Comparison of ENCODE assay signal across 9 mouse cellular contexts in the genomic region with DNA sequence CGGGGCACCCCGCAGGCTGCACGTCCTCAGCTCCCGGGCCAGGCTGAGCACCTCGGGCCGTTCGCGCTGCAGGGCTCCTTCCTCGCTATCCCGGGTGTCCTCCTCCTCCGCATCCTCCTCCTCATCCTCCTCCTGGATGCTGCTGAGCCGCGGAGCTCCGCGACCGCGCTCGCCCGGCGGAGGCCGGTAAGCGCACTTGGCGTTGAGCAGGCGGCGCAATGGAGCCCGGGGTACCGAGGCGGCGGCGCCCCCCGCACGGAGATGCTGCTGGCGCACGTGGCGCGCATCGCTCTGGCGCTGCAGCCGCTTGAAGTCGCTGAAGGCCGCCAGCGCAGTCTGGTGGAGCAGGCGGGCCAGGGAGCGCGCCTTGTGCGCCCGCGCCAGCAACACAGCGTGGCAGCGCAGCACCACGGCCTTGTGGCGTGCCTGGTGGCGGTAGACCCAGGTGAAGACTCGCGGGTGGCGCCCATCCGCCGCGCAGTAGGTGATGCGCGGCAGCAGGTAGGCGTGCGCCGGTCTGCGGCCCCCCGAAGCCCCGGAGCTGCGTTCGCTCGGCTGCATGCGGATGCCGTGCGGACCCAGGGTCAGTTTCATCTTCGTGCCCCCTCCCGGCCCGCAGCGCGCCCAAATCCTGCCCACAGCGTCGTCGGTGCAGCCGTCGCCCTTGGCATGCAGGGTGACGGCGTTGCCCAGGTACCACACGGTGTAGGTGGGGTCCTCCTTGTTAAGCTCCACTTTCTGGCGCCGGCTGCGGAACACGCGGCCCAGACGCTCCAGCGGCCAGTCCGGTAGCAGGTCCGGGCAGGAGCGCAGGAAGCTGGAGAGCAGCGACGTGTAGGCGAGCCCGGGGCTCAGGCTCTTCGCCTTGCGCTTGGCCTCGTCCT. TPM values are rescaled to one million over a fixed set of nuclear protein-coding genes. Genes with fewer than 3 reads are reported as not detected.
DNase-seq lines count a peak whose midpoint lies in the region; ATAC-seq and TF ChIP-seq lines count a peak whose summit lies in the region.
"Had no signal": no experiment of that assay in that cellular context is flagged by ENCODE, and none has a peak within 500 bp of the region (broad histone marks: within the 10 kb centered on the region; RNA-seq: fewer than 3 reads in every experiment).

No protein-coding gene starts in this region.

- H3K27me3 ChIP-seq in kidney, postnatal 0 days (ENCODE audit: insufficient read depth, low read length) = peaks cover 53% of the 10 kb centered on the region
- peaks cover 61% of the 10 kb centered on the region for H3K27me3 ChIP-seq in heart, postnatal 0 days (ENCODE audit: control insufficient read depth, insufficient read depth, low read length)
- H3K27me3 ChIP-seq in limb, embryonic 12.5 days = peaks cover 97% of the 10 kb centered on the region

- WGBS in kidney, postnatal 0 days = under 1% methylated on average over 103 of the region's 103 CpGs
- under 1% methylated on average over 99 of the region's 103 CpGs for WGBS in heart, postnatal 0 days
- 1% methylated on average over 103 of the region's 103 CpGs for WGBS in limb, embryonic 12.5 days
- under 1% methylated on average over 99 of the region's 103 CpGs for WGBS in lung, adult 2 months

- TF ChIP-seq CTCF in kidney, postnatal 0 days (IDR thresholded peaks at IDR 0.05; ENCODE audit: low read depth) = no peak
- no peak for TF ChIP-seq CTCF in cortical plate, adult 2 months (IDR thresholded peaks at IDR 0.05; ENCODE audit: extremely low read depth, insufficient read depth, low read length)
- TF ChIP-seq CTCF in heart, postnatal 0 days (IDR thresholded peaks at IDR 0.05; ENCODE audit: low read depth) = no peak
- TF ChIP-seq CTCF in lung, adult 2 months (IDR thresholded peaks at IDR 0.05; ENCODE audit: insufficient read depth, low read length) = no peak

- no peak for TF ChIP-seq EP300 in heart, postnatal 0 days (IDR thresholded peaks at IDR 0.05; ENCODE audit: low read depth)

- no peak for TF ChIP-seq POLR2A in cortical plate, adult 2 months (IDR thresholded peaks at IDR 0.05; ENCODE audit: extremely low read depth, insufficient read depth, low read length)
- no peak for TF ChIP-seq POLR2A in lung, adult 2 months (IDR thresholded peaks at IDR 0.05; ENCODE audit: borderline replicate concordance, extremely low read depth, low read depth, low read length)

- H3K36me3 ChIP-seq in kidney, postnatal 0 days (ENCODE audit: insufficient read depth, low read length) = no peaks in the 10 kb centered on the region
- no peaks in the 10 kb centered on the region for H3K36me3 ChIP-seq in heart, postnatal 0 days (replicated peaks; ENCODE audit: control insufficient read depth, insufficient read depth, low read length)
- H3K36me3 ChIP-seq in limb, embryonic 12.5 days = no peaks in the 10 kb centered on the region

- no peak for ATAC-seq in kidney, postnatal 0 days (replicated peaks; ENCODE audit: low FRiP score, low read depth)
- no peak for ATAC-seq in heart, postnatal 0 days (ENCODE audit: insufficient read depth, low read depth)
- ATAC-seq in limb, embryonic 12.5 days (ENCODE audit: insufficient number of reproducible peaks, insufficient read depth, low FRiP score, low TSS enrichment, low read depth) = no peak; the same call in 1 of the 2 replicates

- peak; percentile 37 for DNase-seq in kidney, postnatal 0 days (ENCODE audit: low spot score)
- DNase-seq in kidney, postnatal 14 days = no peak
- DNase-seq in heart, postnatal 0 days (ENCODE audit: low spot score) = no peak
- DNase-seq in right cerebral cortex, postnatal 10 days (ENCODE audit: low spot score in 2 of 2) = peak; percentile 72 to 74
- no peak for DNase-seq in thymus, postnatal 36 days
- DNase-seq in lung, adult 2 months = no peak

- H3K4me1 ChIP-seq in kidney, postnatal 0 days (replicated peaks; ENCODE audit: insufficient read depth, low read length) = peaks cover 21% of the 10 kb centered on the region
- H3K4me1 ChIP-seq in cortical plate, adult 2 months (ENCODE audit: control insufficient read depth, insufficient read depth, low read length) = peaks cover 6% of the 10 kb centered on the region
- H3K4me1 ChIP-seq in heart, postnatal 0 days (ENCODE audit: control insufficient read depth, insufficient read depth) = peaks cover 4% of the 10 kb centered on the region; the same call in 1 of the 2 replicates
- peaks cover 20% of the 10 kb centered on the region for H3K4me1 ChIP-seq in limb, embryonic 12.5 days (replicated peaks)
- H3K4me1 ChIP-seq in lung, adult 2 months (ENCODE audit: control insufficient read depth, insufficient read depth, low read length) = no peaks in the 10 kb centered on the region

- H3K9me3 ChIP-seq in kidney, postnatal 0 days (replicated peaks; ENCODE audit: low read length) = no peaks in the 10 kb centered on the region
- H3K9me3 ChIP-seq in heart, postnatal 0 days (replicated peaks; ENCODE audit: control insufficient read depth, low read length) = no peaks in the 10 kb centered on the region
- H3K9me3 ChIP-seq in limb, embryonic 12.5 days = no peaks in the 10 kb centered on the region

- 0 out of 2 replicates have a peak overlapping the region, but pooled peaks have one; percentile 25 for H3K9ac ChIP-seq in kidney, postnatal 0 days (ENCODE audit: low read depth, low read length)
- no peak overlapping the region for H3K9ac ChIP-seq in heart, postnatal 0 days (replicated peaks; ENCODE audit: low read depth, low read length)
- peak overlapping the region; percentile 27; the same call in 1 of the 2 replicates for H3K9ac ChIP-seq in limb, embryonic 12.5 days (replicated peaks)

- no peak overlapping the region for H3K27ac ChIP-seq in kidney, postnatal 0 days
- H3K27ac ChIP-seq in cortical plate, adult 2 months (ENCODE audit: insufficient read depth, low read length) = peak overlapping the region; percentile 82
- no peak overlapping the region for H3K27ac ChIP-seq in heart, postnatal 0 days (ENCODE audit: low read depth)
- H3K27ac ChIP-seq in limb, embryonic 12.5 days = no peak overlapping the region

- peak overlapping the region; percentile 52 for H3K4me2 ChIP-seq in kidney, postnatal 0 days (ENCODE audit: low read length)
- H3K4me2 ChIP-seq in heart, postnatal 0 days (ENCODE audit: low read depth, low read length) = peak overlapping the region; percentile 50
- H3K4me2 ChIP-seq in limb, embryonic 12.5 days = peak overlapping the region; percentile 72

- H3K4me3 ChIP-seq in kidney, postnatal 0 days (replicated peaks; ENCODE audit: low read depth, low read length) = peak overlapping the region; percentile 33
- peak overlapping the region; percentile 93 for H3K4me3 ChIP-seq in cortical plate, adult 2 months (ENCODE audit: insufficient read depth, low read length)
- H3K4me3 ChIP-seq in heart, postnatal 0 days (ENCODE audit: low read depth, low read length) = peak overlapping the region; percentile 38
- H3K4me3 ChIP-seq in limb, embryonic 12.5 days (replicated peaks) = peak overlapping the region; percentile 46
- H3K4me3 ChIP-seq in lung, adult 2 months (replicated peaks; ENCODE audit: extremely low read depth, low read depth, low read length) = no peak overlapping the region

RNA-seq across cellular contexts. Expression of a gene that starts 1.0 kb away (rescaled TPM):
- 0.12 and 0.15 TPM in 2 replicates for polyA plus RNA-seq in kidney, postnatal 0 days (2015; fragmentation: Nextera tagmentation; extraction: Ambion mirVana)
- 19.1 and 19.2 TPM in 2 replicates for polyA plus RNA-seq in cortical plate, adult 2 months (2012; rRNA removed)
- total RNA-seq in heart, postnatal 0 days (2014; rRNA removed; ENCODE audit: low replicate concordance) = not detected in 2 replicates
- polyA plus RNA-seq in heart, postnatal 0 days (2015; fragmentation: Nextera tagmentation; extraction: Ambion mirVana) = not detected in 2 replicates
- not detected in 2 replicates for polyA plus RNA-seq in limb, embryonic 12.5 days (2016; fragmentation: Nextera tagmentation; extraction: Ambion mirVana)
- polyA plus RNA-seq in lung, adult 2 months (2012; rRNA removed) = not detected in 2 replicates
- total RNA-seq: liver, adult 2 months had no signal
- polyA plus RNA-seq: liver, adult 2 months had no signal

RNA-seq across cellular contexts. Expression of a gene that starts 27.5 kb away (rescaled TPM):
- polyA plus RNA-seq in kidney, postnatal 0 days (2015; fragmentation: Nextera tagmentation; extraction: Ambion mirVana) = 48.1 and 49.5 TPM in 2 replicates
- 2.9 and 3.7 TPM in 2 replicates for polyA plus RNA-seq in cortical plate, adult 2 months (2012; rRNA removed)
- total RNA-seq in heart, postnatal 0 days (2014; rRNA removed; ENCODE audit: low replicate concordance) = 2.7 and 7.4 TPM in 2 replicates
- 7.0 and 7.6 TPM in 2 replicates for polyA plus RNA-seq in heart, postnatal 0 days (2015; fragmentation: Nextera tagmentation; extraction: Ambion mirVana)
- polyA plus RNA-seq in limb, embryonic 12.5 days (2016; fragmentation: Nextera tagmentation; extraction: Ambion mirVana) = 4.0 and 4.2 TPM in 2 replicates
- 2.6 and 2.9 TPM in 2 replicates for polyA plus RNA-seq in lung, adult 2 months (2012; rRNA removed)

RNA-seq across cellular contexts. Expression of a gene that starts 39.1 kb away (rescaled TPM):
- polyA plus RNA-seq in kidney, postnatal 0 days (2015; fragmentation: Nextera tagmentation; extraction: Ambion mirVana) = 23.6 and 25.3 TPM in 2 replicates
- 28.2 and 30.6 TPM in 2 replicates for polyA plus RNA-seq in cortical plate, adult 2 months (2012; rRNA removed)
- 40.6 and 43.0 TPM in 2 replicates for total RNA-seq in heart, postnatal 0 days (2014; rRNA removed; ENCODE audit: low replicate concordance)
- 28.9 and 30.0 TPM in 2 replicates for polyA plus RNA-seq in heart, postnatal 0 days (2015; fragmentation: Nextera tagmentation; extraction: Ambion mirVana)
- 15.4 and 20.8 TPM in 2 replicates for polyA plus RNA-seq in limb, embryonic 12.5 days (2016; fragmentation: Nextera tagmentation; extraction: Ambion mirVana)
- polyA plus RNA-seq in lung, adult 2 months (2012; rRNA removed) = 15.2 and 16.5 TPM in 2 replicates

RNA-seq across cellular contexts. Expression of a gene that starts 58.8 kb away (rescaled TPM):
- 13.8 and 14.5 TPM in 2 replicates for polyA plus RNA-seq in kidney, postnatal 0 days (2015; fragmentation: Nextera tagmentation; extraction: Ambion mirVana)
- 995 and 1,039 TPM in 2 replicates for polyA plus RNA-seq in cortical plate, adult 2 months (2012; rRNA removed)
- 0.15 and 5.1 TPM in 2 replicates for total RNA-seq in heart, postnatal 0 days (2014; rRNA removed; ENCODE audit: low replicate concordance)
- 1.6 and 1.8 TPM in 2 replicates for polyA plus RNA-seq in heart, postnatal 0 days (2015; fragmentation: Nextera tagmentation; extraction: Ambion mirVana)
- 1.2 and 1.6 TPM in 2 replicates for polyA plus RNA-seq in limb, embryonic 12.5 days (2016; fragmentation: Nextera tagmentation; extraction: Ambion mirVana)
- 21.7 and 26.9 TPM in 2 replicates for polyA plus RNA-seq in lung, adult 2 months (2012; rRNA removed)

Comparison
In these comparisons a context has a peak if more than half of its experiments do, and no peak if none do; other contexts are left out.
1. DNase-seq: peak in kidney, postnatal 0 days (single experiment) and right cerebral cortex, postnatal 10 days (2 of 2); none in kidney, postnatal 14 days (single experiment), heart, postnatal 0 days (single experiment), thymus, postnatal 36 days (0 of 2) and lung, adult 2 months (single experiment).
2. RNA of a gene that starts 1.0 kb away (polyA plus RNA-seq): 19.1 to 19.2 TPM in cortical plate, adult 2 months; 0.12 to 0.15 TPM in kidney, postnatal 0 days, not detected in limb, embryonic 12.5 days, not detected in heart, postnatal 0 days and not detected in lung, adult 2 months; every median in the first group is over 10 times any median in the second.
3. Peak in every context shown above with its lines, with median percentiles within 50 percentile points of each other: H3K4me2 ChIP-seq.